Mouse (Mus musculus) right cerebral cortex, postnatal 4 days (tissue): ENCODE results near the gene Tacc2.
"Not testable (repeated sequence)": the region's sequence is repeated elsewhere in the genome, so short reads cannot be mapped to it uniquely, and the experiment has no call there.

Experiments used
- DNase-seq: peaks from one replicate; pipeline ENCODE4 v3.0.0-alpha.2; 2022

Gene Tacc2

DNA sequence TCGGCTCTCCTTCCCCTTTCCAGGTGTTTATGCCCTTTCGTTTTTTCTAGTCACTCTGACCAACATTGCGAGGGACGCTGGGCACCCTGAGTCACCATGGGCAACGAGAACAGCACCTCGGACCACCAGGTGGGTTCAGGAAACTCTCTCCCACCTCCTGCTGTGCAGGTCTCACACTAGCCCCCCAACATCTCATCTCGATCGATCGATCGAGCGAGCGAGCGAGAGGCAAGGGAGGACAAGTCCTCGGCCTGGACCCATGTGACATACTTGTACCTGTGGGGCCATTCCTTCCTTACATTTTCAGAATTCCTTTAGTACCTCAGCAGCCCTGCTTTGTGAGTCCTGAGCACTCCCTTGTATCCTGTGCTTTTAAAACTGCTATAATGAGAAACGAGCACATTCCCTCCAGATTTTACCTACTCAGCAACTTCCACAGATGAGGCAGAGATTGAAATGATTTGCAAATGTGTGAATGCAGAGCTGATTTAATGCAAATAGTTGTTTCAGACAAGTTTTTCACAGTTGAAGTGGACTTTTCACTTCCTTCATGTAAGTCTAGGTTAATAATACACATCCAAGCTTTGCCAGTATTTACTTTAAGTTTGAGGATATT lies at the start of gene Tacc2:
Tacc2 (plus strand) TSS at position 51 of the 616 bp plus-strand sequence.
- no peak for DNase-seq

DNA sequence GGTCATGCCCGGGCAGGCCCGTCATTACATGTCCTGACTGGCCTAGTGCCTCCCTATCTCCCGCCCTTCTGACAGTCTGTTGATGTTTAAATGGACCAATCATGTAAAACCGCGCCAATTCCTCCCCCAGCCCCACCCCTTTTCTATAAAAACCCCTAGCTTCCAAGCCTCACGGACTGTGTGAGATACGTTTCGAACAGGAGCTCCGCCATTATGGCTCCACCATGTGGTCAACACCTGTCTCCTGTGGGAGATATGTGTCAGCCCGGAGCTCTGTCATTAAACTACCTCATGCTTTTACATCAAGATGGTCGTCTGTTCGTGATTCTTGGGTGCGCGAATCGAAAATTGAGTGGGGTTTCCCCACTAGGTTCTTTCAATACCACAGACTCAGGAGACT lies 46.1 kb upstream of the Tacc2 start:
- not testable (repeated sequence) for DNase-seq

DNA sequence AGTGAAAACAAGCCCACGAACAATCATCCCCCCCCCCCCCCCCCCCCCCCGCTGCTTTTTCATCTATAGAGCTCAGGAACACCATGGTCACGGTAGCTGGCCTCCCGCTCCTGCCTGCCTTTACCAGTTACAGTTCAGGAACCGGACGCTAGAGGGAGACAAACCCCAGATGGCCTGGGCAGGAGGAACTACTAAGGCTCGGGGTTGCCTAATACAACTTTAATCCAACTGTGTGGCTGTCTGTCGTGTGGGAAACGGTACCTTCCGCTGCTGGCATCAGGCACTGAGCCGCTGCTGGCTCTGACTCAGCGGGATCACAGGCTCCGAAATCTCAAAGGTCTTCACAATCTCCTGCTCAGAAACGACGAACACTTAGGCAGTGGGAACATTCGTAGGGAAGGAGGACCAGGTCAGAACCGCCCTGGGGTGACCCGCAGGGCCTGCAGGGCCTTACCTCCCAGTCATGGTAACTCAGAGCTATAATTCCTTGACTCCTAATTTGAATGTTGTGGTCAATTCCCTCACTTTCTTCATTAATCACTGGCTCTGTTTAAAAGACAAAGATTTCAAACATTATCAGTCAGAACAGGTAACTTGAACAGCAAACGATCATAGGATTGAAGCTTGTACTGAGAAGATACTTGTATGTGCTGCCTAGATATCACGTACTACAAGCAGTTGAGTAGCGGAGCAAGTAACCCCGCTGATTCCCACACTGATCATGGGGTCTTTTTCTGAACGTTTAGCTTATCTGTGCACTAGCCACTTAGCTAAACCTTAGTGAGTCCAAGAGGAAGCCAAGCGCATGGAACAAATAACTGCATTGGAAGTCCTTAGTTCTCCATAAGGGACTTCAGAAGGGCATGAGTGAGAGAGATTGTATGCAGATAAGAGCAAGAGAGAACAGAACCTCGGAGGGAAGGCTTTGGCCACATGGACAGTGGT lies 43.6 kb upstream of the Tacc2 start:
- peak; percentile 90 for DNase-seq

- DNase-seq, result no peak
Observed at GRCm38 (mm10) chr7:130535174-130535573, 42.1 kb upstream of the Tacc2 start.

DNA sequence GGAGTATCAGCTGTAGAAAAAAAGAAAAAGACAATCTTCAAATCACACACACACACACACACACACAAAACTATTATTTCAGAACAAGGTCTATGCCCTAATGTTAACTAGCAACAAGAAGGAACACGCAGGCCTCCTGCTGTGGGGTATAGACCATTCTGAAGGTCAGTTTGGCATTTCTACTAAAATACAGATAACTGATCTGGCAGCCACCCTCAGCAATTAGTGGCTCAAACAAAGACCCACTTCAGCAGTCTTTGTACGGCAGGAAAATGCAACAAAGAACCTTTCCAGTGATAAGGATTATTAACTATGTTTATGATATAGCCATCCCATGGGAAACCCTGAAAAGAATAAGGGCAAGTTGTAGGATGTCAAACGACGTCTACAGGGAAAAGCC lies 40.2 kb upstream of the Tacc2 start:
- DNase-seq, result no peak

GRCm38 (mm10) chr7:130540176-130540575 lies 37.1 kb upstream of the Tacc2 start:
- DNase-seq, result no peak

DNA sequence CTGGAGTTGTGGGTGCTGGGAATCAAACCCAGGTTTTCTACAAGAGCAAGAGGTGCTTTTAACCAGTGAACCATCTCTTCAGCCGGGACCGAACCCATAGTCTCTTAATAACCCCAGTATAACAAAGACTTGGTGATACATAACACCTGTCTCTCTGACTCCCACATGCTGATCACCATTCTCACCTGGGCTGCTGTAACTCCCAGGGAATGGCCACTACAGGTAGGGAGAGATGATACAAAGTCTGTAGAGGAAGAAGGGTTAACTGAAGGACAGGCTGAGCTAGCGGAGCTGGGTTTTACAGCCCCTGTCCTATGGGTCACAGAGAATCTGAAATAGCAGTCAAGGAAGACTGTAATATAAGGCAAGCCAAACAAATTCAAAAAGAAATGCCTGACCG lies 34.1 kb upstream of the Tacc2 start:
- no peak for DNase-seq

DNA sequence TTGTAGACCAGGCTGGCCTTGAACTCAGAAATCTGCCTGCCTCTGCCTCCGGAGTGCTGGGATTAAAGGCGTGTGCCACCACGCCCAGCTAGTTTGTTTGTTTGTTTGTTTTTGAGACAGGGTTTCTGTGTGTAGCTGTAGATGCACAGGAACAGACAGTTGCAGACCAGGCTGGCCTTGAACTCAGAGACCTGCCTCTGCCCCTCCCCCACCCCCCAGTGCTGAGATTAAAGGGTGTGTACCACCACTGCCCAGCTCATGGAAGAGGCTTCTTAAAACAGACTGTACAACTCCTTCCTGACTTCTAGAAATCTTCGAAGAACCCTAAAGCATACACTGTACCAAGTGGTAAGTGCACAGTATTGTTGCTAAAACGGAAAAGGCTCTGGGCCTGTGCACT lies 31.8 kb upstream of the Tacc2 start:
- DNase-seq, result no peak

DNA sequence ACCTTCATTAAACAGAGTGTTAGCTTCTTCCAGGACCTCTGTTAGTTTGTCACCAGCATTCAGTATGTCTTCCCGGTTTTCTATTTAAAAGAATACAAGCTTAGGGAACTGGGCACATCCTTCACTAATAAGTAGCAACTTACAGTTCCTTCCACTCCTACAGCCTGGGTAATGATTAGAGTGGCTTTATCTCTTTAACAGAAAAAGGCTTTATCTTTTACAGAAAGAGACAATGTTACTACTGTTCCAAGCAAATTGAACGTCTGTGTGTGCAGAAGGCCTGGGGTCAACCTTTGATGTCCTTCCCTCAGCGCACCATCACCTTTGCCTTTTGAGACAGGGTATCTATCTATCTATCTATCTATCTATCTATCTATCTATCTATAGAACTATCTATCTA lies 31.3 kb upstream of the Tacc2 start:
- no peak for DNase-seq

DNA sequence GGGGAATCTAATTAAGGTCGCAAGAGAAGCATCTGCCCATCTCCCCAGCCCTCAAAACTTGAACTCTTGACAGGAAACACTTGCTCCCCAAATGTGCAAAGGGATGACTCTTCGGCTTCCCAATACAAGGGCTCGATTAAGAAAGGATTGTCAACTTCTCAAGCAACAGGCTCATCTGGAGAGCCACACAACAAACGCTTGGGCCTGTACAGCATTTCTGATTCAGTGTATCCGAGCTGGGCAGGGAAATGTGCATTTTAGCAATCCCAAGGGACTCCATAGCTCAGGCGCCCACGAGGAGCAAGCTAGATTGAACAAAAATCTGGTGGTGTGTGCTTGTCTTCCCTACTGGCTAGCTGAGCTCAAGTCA lies 30.8 kb upstream of the Tacc2 start:
- DNase-seq, result no peak

- peak; percentile 92 for DNase-seq
Observed at GRCm38 (mm10) chr7:130546791-130547484, 30.3 kb upstream of the Tacc2 start.

- DNase-seq, result no peak
Observed at GRCm38 (mm10) chr7:130547635-130548175, 29.5 kb upstream of the Tacc2 start.

DNA sequence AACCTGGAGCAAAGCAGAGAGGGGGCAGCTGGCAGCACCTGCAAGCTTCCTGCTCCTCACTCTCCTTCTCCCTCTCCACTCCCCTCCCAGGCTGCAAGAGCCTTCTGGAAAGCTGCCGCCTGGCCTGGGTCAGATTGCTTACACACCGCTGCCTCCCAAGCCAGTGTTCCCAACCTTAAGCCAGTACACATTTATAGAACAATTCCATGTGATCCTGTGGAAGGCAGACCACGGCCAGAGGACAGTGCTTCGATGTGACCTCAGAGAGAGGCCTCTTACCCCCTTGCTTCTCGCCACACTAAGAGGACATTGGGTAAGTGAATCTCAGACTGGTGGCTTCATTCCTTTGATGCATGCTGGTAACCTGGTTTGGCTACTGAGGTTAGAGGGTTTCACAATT lies 24.5 kb upstream of the Tacc2 start:
- no peak for DNase-seq

- DNase-seq, result no peak
Observed at GRCm38 (mm10) chr7:130553321-130553720, 23.9 kb upstream of the Tacc2 start.

DNA sequence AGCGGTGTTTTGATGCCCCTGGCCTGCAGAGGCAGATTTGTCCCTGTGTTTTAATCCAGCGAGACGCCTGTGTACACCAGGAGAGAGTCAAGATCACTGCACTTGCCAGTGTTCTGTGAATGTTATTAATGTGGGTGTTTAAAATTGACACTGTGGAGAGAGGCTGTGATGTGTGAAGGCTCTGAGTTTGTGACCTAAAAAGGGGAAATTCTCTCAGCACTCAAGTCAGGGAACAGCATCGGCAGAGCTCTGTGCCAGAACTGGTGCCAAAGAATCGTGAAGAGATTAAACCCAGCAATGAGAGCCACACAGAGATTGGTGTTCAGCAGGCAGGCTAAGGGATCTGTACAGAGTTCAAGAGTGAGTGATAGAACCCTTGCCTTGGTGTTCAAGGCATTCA lies 21.6 kb upstream of the Tacc2 start:
- DNase-seq, result no peak

DNA sequence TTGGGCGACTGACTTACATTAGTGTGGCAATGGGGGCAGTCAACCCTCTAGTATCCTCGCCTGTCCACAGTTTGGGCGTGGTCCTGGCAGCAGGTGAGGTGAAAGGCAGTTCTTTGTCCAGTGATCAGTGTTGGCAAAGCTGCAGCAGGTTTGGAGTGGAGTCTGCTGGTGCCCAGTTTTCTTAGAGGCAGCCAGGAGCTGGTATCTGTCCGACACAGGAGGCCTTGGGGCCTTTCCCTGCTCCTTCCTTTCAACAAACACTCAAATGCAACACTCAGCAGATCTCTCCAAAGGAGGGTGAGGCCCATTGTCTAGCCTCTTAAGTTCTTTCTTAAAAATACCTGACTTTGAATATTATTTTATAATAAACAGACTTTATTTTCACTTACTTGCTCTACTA lies 18.6 kb upstream of the Tacc2 start:
- no peak for DNase-seq

DNA sequence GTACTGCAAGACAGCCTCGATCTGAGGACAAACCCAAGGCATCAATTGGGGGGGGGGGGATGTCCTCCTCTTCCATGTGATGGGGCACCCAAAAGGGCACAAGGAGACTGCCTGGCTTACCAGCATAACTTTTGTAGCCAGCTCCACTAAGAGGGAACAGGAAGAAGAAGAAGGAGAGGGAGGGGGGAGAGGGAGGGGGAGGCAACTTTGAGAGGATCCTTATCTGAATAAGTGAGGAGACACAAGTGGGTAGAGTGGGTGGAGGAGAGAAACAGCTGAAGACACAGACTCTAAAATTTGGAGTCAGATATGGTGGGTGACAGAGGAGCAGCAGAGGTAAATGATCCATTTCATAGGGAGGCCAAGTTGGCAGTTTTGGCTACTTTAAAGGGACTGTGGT lies 16.3 kb upstream of the Tacc2 start:
- DNase-seq, result no peak

GRCm38 (mm10) chr7:130563276-130563675 lies 14.0 kb upstream of the Tacc2 start:
- no peak for DNase-seq

DNA sequence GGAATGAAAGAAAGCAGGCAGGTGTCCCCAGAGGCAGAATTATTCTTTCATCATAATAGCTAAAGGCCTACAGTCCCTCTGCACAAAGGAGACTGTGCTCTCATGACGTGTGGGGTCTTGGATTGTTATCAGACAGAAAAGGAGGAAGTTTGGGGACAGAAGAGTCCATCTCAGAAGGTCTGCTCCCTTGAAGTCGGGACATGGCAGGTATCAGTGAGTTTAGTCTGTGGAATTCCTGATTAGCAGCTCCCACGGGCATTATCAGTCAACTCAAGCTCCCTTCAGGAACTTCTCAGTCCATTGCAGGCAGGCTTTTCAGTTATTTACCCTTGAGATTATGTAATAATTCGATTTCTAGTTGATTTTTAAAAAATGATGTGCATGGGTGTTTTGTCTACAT lies 13.4 kb upstream of the Tacc2 start:
- DNase-seq, result no peak

DNA sequence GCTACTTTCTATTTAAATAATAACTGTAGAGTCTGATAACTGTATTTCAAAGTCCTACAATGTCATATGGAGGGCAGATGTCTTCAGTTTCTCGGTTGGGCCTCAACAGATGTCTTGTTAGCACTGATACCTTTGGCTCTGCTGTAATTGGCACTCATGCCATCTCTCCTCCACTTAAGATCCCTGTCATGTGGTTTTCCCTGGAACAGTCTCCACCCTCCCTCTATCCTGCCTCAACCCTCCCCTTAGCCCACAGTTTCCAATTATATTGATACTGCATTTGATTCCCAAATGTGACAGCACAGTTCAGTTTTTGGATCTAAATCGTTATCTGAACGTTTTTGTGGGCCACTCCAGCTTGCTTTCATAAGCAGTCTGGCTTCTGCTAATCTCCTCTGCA lies 12.6 kb upstream of the Tacc2 start:
- DNase-seq, result no peak

- no peak for DNase-seq
Observed at GRCm38 (mm10) chr7:130568783-130569436, 8.3 kb upstream of the Tacc2 start.

GRCm38 (mm10) chr7:130570472-130570871 lies 6.8 kb upstream of the Tacc2 start:
- DNase-seq, result no peak

DNA sequence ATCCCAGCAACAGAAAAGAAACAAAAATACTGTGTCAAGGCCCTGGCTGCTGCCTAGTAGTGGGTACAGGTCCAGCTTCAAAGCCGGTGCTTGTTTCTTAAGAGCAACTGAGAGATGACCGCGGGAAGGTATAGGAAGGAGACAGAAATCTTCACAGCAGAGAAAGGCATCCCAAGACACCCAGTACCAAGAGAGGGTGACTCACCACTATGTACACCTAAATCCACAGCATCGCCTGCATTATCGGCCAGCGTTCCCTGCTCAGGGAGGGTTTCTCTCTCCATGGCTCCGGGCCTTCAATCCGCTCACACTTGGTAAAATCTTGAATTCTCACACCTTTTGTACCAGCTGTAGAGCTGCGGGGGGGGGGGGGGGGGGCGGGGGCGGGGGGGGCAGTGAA lies 4.4 kb upstream of the Tacc2 start, which contains the start of gene Nsmce4a:
Nsmce4a (minus strand) TSS at position 298 of the 400 bp plus-strand sequence.
- DNase-seq, result no peak
